Mouse (Mus musculus): ENCODE results near the gene Kcnd3.
A peak's percentile ranks its signal among the peaks of the same experiment; 100 is the strongest.

Kcnd3 gene

GRCm38 (mm10) chr3:105528860-105529259, 76.7 kb downstream of the Kcnd3 start:
- DNase-seq = no peak

- DNase-seq = no peak
Measured at GRCm38 (mm10) chr3:105529700-105530099, 77.6 kb downstream of the Kcnd3 start.

- DNase-seq = no peak
Measured at GRCm38 (mm10) chr3:105530363-105531130, 78.4 kb downstream of the Kcnd3 start.

- DNase-seq = no peak
Measured at GRCm38 (mm10) chr3:105538406-105538805, 86.3 kb downstream of the Kcnd3 start.

- peak; percentile 33 to 37 for DNase-seq
Measured at GRCm38 (mm10) chr3:105538819-105539607, 86.9 kb downstream of the Kcnd3 start.

- DNase-seq = no peak
Measured at GRCm38 (mm10) chr3:105542741-105543140, 90.6 kb downstream of the Kcnd3 start.

GRCm38 (mm10) chr3:105544106-105544505, 92.0 kb downstream of the Kcnd3 start:
- DNase-seq = no peak

GRCm38 (mm10) chr3:105546611-105547071, 94.5 kb downstream of the Kcnd3 start:
- no peak for DNase-seq

GRCm38 (mm10) chr3:105548074-105548771, 96.1 kb downstream of the Kcnd3 start:
- no peak for DNase-seq

- no peak for DNase-seq
Measured at GRCm38 (mm10) chr3:105559456-105559855, 107.3 kb downstream of the Kcnd3 start.

- DNase-seq = no peak
Measured at GRCm38 (mm10) chr3:105566973-105567372, 114.8 kb downstream of the Kcnd3 start.

- DNase-seq = no peak
Measured at GRCm38 (mm10) chr3:105567472-105567871, 115.3 kb downstream of the Kcnd3 start.

- no peak for DNase-seq
Measured at GRCm38 (mm10) chr3:105568403-105568802, 116.3 kb downstream of the Kcnd3 start.

GRCm38 (mm10) chr3:105568851-105569250, 116.7 kb downstream of the Kcnd3 start:
- no peak for DNase-seq

- DNase-seq = no peak
Measured at GRCm38 (mm10) chr3:105569310-105569752, 117.2 kb downstream of the Kcnd3 start.

- no peak for DNase-seq
Measured at GRCm38 (mm10) chr3:105569950-105570349, 117.8 kb downstream of the Kcnd3 start.

GRCm38 (mm10) chr3:105570818-105571217, 118.7 kb downstream of the Kcnd3 start:
- no peak for DNase-seq

GRCm38 (mm10) chr3:105571944-105572343, 119.8 kb downstream of the Kcnd3 start:
- no peak for DNase-seq

GRCm38 (mm10) chr3:105573156-105573555, 121.0 kb downstream of the Kcnd3 start:
- DNase-seq = no peak

- DNase-seq = no peak
Measured at GRCm38 (mm10) chr3:105578320-105578719, 126.2 kb downstream of the Kcnd3 start.

GRCm38 (mm10) chr3:105581119-105581518, 129.0 kb downstream of the Kcnd3 start:
- DNase-seq = no peak

GRCm38 (mm10) chr3:105585734-105586159, 133.6 kb downstream of the Kcnd3 start:
- DNase-seq = no peak

- DNase-seq = no peak
Measured at GRCm38 (mm10) chr3:105590056-105590672, 138.0 kb downstream of the Kcnd3 start.

All from thymus, postnatal 36 days (tissue).